Mouse (Mus musculus): Measurements from ENCODE around the gene Inpp5f. TPM values are rescaled to one million over a fixed set of nuclear protein-coding genes. Genes with fewer than 3 reads are reported as not detected.

Gene Inpp5f
- polyA plus RNA-seq, 1 experiment from 2014 or later: 115 TPM

DNA sequence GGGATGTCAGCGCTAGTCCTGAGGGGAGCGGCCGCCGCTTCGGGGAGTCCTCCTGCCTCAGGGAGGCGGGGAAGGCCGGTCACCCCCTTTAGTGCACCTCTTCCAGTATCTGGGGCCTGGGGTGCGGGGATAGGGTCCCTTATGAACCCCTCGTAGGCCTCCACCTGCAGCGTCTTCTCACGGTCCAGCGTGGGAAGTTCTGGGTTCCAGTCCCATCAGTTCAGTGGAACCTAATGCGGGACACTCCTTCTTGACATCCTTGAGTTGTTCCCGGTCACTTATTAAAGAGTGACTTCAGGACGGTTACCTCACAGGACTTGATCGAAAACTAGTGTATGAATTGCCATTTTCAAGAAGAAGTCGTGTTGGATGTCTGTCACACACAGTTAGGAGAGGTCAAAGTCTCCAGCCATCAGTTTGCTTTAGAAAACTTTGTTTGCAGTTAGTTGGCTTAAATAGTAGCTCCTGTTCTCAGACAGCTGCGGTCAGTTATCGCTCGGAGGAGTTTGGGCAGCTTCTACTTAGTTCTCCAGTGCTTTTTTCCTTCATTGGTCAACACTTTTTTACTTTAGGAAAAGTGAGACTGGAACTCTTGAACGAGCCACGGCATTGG lies 777 bp downstream of the Inpp5f start:
- Histone ChIP-seq H3K4me1 (ENCODE audit: control insufficient read depth, insufficient read depth, low read length) (0 out of 2 replicates have a peak, but pooled peaks cover 2% of the 10 kb centered on the region), H3K27ac (ENCODE audit: low read depth, low read length) (peak overlapping the region; percentile 22; the same call in 1 of the 2 replicates), H3K9me3 (ENCODE audit: control insufficient read depth, low read length) (no peaks in the 10 kb centered on the region), H3K9ac (ENCODE audit: low read length) (peak overlapping the region; percentile 84), H3K36me3 (ENCODE audit: control insufficient read depth, insufficient read depth, low read length) (no peaks in the 10 kb centered on the region), H3K4me3 (ENCODE audit: low read depth, low read length) (peak overlapping the region; percentile 80), H3K4me2 (peak overlapping the region; percentile 87), H3K27me3 (ENCODE audit: control insufficient read depth, insufficient read depth, low read length) (no peaks in the 10 kb centered on the region)
- ATAC-seq (ENCODE audit: low FRiP score) (no peak; the same call in 1 of the 2 replicates), DNase-seq (ENCODE audit: low spot score, missing footprints) (peak; percentile 92)
- WGBS: 22% methylated on average over 22 of the region's 22 CpGs

DNA sequence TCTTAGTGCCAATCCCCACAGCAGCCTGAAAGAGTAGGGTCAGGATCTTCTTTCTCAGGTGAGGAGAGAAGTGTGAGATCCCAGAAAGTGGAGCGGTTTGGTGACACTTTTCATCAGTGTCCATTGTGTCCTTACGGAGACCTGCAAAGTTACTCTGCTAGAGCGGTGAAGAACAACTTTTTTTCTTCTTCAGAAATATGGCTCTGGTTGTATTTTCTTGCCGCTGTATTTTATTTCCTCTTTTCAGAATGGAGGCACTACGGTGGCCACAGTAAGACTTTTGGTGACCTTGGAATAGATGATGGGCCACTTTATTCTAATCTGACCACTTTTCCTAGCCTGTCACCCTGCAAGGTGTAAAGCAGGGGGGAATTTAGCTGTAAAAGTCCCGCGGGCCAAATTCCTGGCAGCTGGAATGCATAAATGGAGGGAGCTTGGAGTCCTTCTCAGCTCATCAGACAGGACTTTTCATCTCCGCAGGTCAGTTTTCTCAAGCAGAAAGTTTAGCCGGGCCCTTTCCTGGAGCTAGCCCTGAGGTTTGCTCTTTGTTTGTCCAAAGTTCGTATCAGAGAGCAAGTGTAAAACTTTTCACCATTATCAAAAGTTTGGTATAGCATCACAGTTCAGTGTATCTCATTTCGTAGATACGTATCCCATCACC lies 1.5 kb downstream of the Inpp5f start:
- Histone ChIP-seq H3K9ac (ENCODE audit: low read length) (no peak overlapping the region), H3K27ac (ENCODE audit: low read depth, low read length) (no peak overlapping the region), H3K9me3 (ENCODE audit: control insufficient read depth, low read length) (no peaks in the 10 kb centered on the region), H3K4me1 (ENCODE audit: control insufficient read depth, insufficient read depth, low read length) (0 out of 2 replicates have a peak, but pooled peaks cover 2% of the 10 kb centered on the region), H3K27me3 (ENCODE audit: control insufficient read depth, insufficient read depth, low read length) (no peaks in the 10 kb centered on the region), H3K4me2 (peak overlapping the region; percentile 87), H3K4me3 (ENCODE audit: low read depth, low read length) (peak overlapping the region; percentile 80; the same call in 1 of the 2 replicates), H3K36me3 (ENCODE audit: control insufficient read depth, insufficient read depth, low read length) (no peaks in the 10 kb centered on the region)
- ATAC-seq (ENCODE audit: low FRiP score): no peak
- no peak for DNase-seq (ENCODE audit: low spot score, missing footprints)
- 77% methylated on average over 12 of the region's 12 CpGs for WGBS

DNA sequence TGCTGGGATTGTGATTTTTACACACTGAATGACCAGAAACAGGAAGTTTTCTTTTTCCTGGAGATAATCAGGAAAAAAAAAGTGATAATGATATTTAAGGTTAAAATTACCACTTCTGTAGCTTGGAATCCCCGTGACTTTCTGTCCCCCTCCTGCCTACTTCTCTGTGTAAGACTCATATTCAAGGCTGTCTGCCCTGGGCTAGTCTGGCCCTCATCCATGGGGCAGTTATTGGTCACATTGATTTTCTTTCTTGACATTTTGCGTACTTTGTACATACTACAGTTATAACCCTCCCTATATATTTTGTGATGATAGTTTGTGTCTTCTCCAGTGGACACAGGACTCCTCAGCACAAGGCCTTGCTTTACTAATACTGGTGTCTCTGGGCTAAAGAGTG lies 2.5 kb downstream of the Inpp5f start:
- 0 out of 2 replicates have a peak, but pooled peaks cover 2% of the 10 kb centered on the region for H3K4me1 ChIP-seq (ENCODE audit: control insufficient read depth, insufficient read depth, low read length)
- no peak for ATAC-seq (ENCODE audit: low FRiP score)
- no peak for DNase-seq (ENCODE audit: low spot score, missing footprints)
- no peaks in the 10 kb centered on the region for H3K36me3 ChIP-seq (ENCODE audit: control insufficient read depth, insufficient read depth, low read length)
- no peak overlapping the region for H3K27ac ChIP-seq (ENCODE audit: low read depth, low read length)
- WGBS: 92% methylated on average over 2 of the region's 2 CpGs
- no peaks in the 10 kb centered on the region for H3K9me3 ChIP-seq (ENCODE audit: control insufficient read depth, low read length)
- H3K27me3 ChIP-seq (ENCODE audit: control insufficient read depth, insufficient read depth, low read length): no peaks in the 10 kb centered on the region
- no peak overlapping the region for H3K4me2 ChIP-seq
- no peak overlapping the region for H3K9ac ChIP-seq (ENCODE audit: low read length)
- H3K4me3 ChIP-seq (ENCODE audit: low read depth, low read length): no peak overlapping the region

DNA sequence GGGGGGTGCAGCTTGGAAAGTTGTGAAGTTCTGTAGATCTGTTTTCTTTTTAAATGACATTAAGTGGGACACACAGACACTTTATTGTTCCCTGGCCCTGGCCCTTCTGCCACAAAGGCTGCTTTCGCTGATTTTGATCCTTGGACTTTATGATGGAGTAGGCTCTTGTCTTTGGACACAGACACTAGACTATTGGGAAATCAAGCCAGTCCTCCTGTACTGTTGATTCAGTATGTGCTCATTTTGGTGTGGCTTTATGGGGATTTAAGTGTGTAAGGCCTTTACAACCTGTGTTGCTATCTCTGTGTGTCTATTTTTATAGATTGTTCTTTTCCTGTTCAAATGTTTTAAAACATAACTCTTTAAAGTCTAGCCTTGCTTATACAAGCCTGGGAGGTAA lies 6.5 kb downstream of the Inpp5f start:
- Histone ChIP-seq H3K9ac (ENCODE audit: low read length) (no peak overlapping the region), H3K9me3 (ENCODE audit: control insufficient read depth, low read length) (no peaks in the 10 kb centered on the region), H3K4me2 (no peak overlapping the region), H3K27ac (ENCODE audit: low read depth, low read length) (no peak overlapping the region), H3K4me1 (ENCODE audit: control insufficient read depth, insufficient read depth, low read length) (peaks cover 5% of the 10 kb centered on the region; the same call in 1 of the 2 replicates), H3K36me3 (ENCODE audit: control insufficient read depth, insufficient read depth, low read length) (no peaks in the 10 kb centered on the region), H3K27me3 (ENCODE audit: control insufficient read depth, insufficient read depth, low read length) (no peaks in the 10 kb centered on the region), H3K4me3 (ENCODE audit: low read depth, low read length) (no peak overlapping the region)
- ATAC-seq (ENCODE audit: low FRiP score) (no peak), DNase-seq (ENCODE audit: low spot score, missing footprints) (no peak)
- WGBS: 83% methylated on average over 1 of the region's 1 CpGs

DNA sequence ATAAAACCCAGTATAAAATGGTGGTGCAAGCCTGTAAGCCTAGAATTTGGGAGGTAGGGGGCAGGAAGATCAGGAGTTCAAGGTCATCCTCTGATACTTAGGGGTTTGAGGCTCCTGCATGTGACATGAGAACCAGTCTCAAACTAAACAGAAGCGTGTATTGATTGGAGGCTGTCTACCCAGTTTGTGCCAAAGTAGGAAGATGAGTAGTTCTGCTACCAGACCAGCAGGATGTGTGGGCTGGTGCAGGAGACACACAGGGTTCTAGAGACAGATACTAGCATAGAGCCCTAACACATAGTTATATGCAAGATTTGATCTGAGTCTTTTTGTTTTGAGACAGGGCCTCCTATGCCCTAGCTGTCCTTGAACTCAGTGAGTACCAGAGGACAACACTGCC lies 9.1 kb downstream of the Inpp5f start:
- Histone ChIP-seq H3K4me2 (no peak overlapping the region), H3K9ac (ENCODE audit: low read length) (no peak overlapping the region), H3K9me3 (ENCODE audit: control insufficient read depth, low read length) (no peaks in the 10 kb centered on the region), H3K27me3 (ENCODE audit: control insufficient read depth, insufficient read depth, low read length) (no peaks in the 10 kb centered on the region), H3K4me3 (ENCODE audit: low read depth, low read length) (no peak overlapping the region), H3K4me1 (ENCODE audit: control insufficient read depth, insufficient read depth, low read length) (peaks cover 5% of the 10 kb centered on the region; the same call in 1 of the 2 replicates), H3K27ac (ENCODE audit: low read depth, low read length) (no peak overlapping the region), H3K36me3 (ENCODE audit: control insufficient read depth, insufficient read depth, low read length) (no peaks in the 10 kb centered on the region)
- ATAC-seq (ENCODE audit: low FRiP score): no peak
- WGBS: 100% methylated on average over 1 of the region's 1 CpGs
- no peak for DNase-seq (ENCODE audit: low spot score, missing footprints)

DNA sequence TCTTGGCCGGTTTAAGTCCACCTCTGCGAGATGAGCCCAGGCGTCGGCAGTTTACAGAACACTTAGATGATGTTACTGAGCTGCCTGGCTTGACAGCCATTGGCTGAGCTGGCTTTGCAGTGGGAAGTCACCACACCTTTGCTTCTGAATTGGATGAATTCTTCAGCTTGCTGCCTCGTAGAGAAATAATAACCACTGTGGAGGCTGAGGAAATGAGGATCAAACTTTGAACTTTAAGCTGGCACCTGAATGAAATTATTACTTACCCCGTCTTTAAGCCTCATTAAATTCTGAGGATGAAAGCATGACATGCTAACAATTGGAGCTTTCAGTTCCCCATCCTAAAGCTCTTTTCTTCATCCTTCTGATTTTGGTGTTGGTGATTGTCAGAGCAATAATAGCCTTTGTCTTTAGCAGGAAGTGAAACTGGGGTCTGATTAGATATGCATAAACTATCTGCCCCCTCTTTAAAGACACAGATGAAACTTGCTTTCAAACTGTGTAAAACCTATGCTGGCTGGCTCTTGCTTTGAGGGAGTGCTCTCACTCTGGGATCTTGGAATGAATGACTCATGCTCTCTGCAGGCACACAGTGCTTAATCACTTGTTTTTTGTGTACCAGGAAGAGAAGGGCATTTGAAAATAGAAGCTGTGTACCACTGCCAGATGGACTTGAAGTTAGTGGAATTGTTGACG lies 11.3 kb downstream of the Inpp5f start:
- no peak overlapping the region for H3K4me3 ChIP-seq (ENCODE audit: low read depth, low read length)
- no peak overlapping the region for H3K27ac ChIP-seq (ENCODE audit: low read depth, low read length)

DNA sequence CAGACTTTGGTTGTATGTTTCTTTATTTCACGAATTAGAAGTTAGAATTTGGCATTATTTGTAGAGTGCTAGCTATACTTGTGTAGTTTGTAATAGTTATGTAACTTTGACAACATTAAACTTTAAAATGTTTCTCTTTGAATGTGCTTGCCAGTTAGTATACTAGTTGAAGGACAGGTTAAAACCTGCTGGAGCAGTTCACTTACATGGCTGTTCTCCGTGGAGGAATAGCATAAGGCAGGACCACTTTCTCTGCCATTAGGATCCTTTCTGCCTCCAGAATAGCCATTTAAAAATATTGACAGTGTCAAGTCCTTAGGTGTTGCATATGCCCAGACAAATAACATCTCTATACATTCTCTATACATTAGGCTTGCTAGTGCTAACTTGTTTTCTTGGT lies 11.9 kb downstream of the Inpp5f start:
- 78% methylated on average over 2 of the region's 2 CpGs for WGBS
- Histone ChIP-seq H3K9ac (ENCODE audit: low read length) (no peak overlapping the region), H3K36me3 (ENCODE audit: control insufficient read depth, insufficient read depth, low read length) (no peaks in the 10 kb centered on the region), H3K4me1 (ENCODE audit: control insufficient read depth, insufficient read depth, low read length) (peaks cover 5% of the 10 kb centered on the region; the same call in 1 of the 2 replicates), H3K27me3 (ENCODE audit: control insufficient read depth, insufficient read depth, low read length) (no peaks in the 10 kb centered on the region), H3K4me2 (no peak overlapping the region), H3K27ac (ENCODE audit: low read depth, low read length) (no peak overlapping the region), H3K4me3 (ENCODE audit: low read depth, low read length) (no peak overlapping the region), H3K9me3 (ENCODE audit: control insufficient read depth, low read length) (no peaks in the 10 kb centered on the region)
- DNase-seq (ENCODE audit: low spot score, missing footprints) (peak; percentile 51), ATAC-seq (ENCODE audit: low FRiP score) (no peak)

More for the DNA sequence above, 11.3 kb downstream of the Inpp5f start:
- 51% methylated on average over 7 of the region's 7 CpGs for WGBS
- Histone ChIP-seq H3K4me1 (ENCODE audit: control insufficient read depth, insufficient read depth, low read length) (peaks cover 5% of the 10 kb centered on the region; the same call in 1 of the 2 replicates), H3K4me2 (no peak overlapping the region), H3K36me3 (ENCODE audit: control insufficient read depth, insufficient read depth, low read length) (no peaks in the 10 kb centered on the region), H3K9me3 (ENCODE audit: control insufficient read depth, low read length) (no peaks in the 10 kb centered on the region), H3K9ac (ENCODE audit: low read length) (no peak overlapping the region), H3K27me3 (ENCODE audit: control insufficient read depth, insufficient read depth, low read length) (no peaks in the 10 kb centered on the region)
- DNase-seq (ENCODE audit: low spot score, missing footprints) (peak; percentile 80), ATAC-seq (ENCODE audit: low FRiP score) (no peak)

DNA sequence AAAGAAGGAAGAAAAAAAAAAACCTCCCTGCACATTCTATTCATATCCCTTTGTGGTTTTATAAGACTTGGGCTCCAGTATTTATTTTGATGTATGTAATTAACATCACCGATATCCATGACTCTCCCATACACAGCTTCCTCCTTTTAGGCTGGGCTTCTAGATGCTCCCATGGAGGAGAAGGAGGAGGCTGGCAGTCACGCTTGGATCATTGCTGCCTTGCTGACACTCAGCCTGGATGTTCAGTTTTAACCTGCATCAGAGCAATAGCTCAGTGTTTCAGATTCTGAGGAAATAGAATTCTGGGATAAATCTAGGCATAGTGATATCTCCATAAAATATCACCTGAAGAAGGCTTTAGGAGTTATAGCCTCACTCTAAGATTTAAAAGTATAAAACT lies 14.3 kb downstream of the Inpp5f start:
- no peaks in the 10 kb centered on the region for H3K9me3 ChIP-seq (ENCODE audit: control insufficient read depth, low read length)
- no peak overlapping the region for H3K9ac ChIP-seq (ENCODE audit: low read length)
- no peak overlapping the region for H3K4me3 ChIP-seq (ENCODE audit: low read depth, low read length)
- peaks cover 5% of the 10 kb centered on the region; the same call in 1 of the 2 replicates for H3K4me1 ChIP-seq (ENCODE audit: control insufficient read depth, insufficient read depth, low read length)
- no peak overlapping the region for H3K4me2 ChIP-seq
- ATAC-seq (ENCODE audit: low FRiP score): no peak
- H3K27ac ChIP-seq (ENCODE audit: low read depth, low read length): no peak overlapping the region
- WGBS: 98% methylated on average over 2 of the region's 2 CpGs
- no peaks in the 10 kb centered on the region for H3K36me3 ChIP-seq (ENCODE audit: control insufficient read depth, insufficient read depth, low read length)
- H3K27me3 ChIP-seq (ENCODE audit: control insufficient read depth, insufficient read depth, low read length): no peaks in the 10 kb centered on the region
- DNase-seq (ENCODE audit: low spot score, missing footprints): no peak

DNA sequence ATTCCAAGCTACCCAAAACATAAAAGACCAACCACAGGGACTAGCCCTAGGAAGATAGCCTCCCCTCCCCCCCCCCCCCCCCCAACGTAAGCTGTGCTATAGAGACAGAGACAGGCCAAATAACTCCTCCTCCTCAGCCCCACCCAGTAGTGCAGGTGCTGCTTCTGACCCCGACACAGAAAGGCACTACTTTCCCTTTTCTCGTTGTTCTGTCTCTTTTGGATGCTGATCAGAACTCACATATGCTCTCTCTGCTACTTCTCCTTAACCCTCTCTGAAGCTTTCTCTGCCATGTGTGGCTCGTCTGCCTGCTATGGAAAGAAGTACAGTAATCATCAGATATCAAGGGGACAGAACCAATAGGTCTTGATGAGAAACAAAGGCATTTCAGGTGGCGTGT lies 15.5 kb downstream of the Inpp5f start:
- ATAC-seq (ENCODE audit: low FRiP score) (no peak), DNase-seq (ENCODE audit: low spot score, missing footprints) (no peak)
- Histone ChIP-seq H3K9me3 (ENCODE audit: control insufficient read depth, low read length) (no peaks in the 10 kb centered on the region), H3K27me3 (ENCODE audit: control insufficient read depth, insufficient read depth, low read length) (no peaks in the 10 kb centered on the region), H3K36me3 (ENCODE audit: control insufficient read depth, insufficient read depth, low read length) (no peaks in the 10 kb centered on the region), H3K9ac (ENCODE audit: low read length) (no peak overlapping the region), H3K4me2 (no peak overlapping the region), H3K4me1 (ENCODE audit: control insufficient read depth, insufficient read depth, low read length) (peaks cover 5% of the 10 kb centered on the region; the same call in 1 of the 2 replicates), H3K4me3 (ENCODE audit: low read depth, low read length) (no peak overlapping the region), H3K27ac (ENCODE audit: low read depth, low read length) (no peak overlapping the region)
- WGBS: 78% methylated on average over 5 of the region's 5 CpGs
